Mouse (Mus musculus): ENCODE measurements around the gene Gm21698.
"Not testable (repeated sequence)": the region's sequence is repeated elsewhere in the genome, so short reads cannot be mapped to it uniquely, and the experiment has no call there.

DNA sequence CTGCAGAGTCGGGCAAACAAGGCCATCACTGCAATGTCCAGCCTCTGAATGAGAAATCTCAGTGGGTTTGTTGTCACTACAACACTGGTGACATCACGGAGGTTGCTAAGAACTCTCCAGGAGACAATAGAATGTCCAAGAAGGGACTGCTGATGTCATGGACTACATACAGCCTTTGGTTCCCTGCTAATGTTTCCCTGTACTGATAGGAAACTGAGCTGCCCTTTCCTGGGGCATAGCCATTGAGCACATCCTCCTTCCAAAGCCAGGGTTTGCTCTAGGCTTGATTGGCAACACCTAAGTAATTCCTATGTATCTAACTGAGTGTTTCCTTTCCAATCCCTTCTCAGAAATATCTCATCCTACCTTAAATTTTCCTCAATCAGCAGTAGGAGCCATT, 46.2 kb downstream of the Gm21698 start, which contains the start of gene Gm21663:
- not testable (repeated sequence) for TF ChIP-seq POLR2A (IDR thresholded peaks at IDR 0.05; ENCODE audit: insufficient read length, low read depth); CEBPB (IDR thresholded peaks at IDR 0.05; ENCODE audit: insufficient read depth, poor library complexity, severe bottlenecking); MYOG (IDR thresholded peaks at IDR 0.05; ENCODE audit: control insufficient read depth in 1 of 3, insufficient read depth in 1 of 3, insufficient read length in 2 of 3, low read depth in 2 of 3); TCF12 (IDR thresholded peaks at IDR 0.05; ENCODE audit: insufficient read depth, poor library complexity, severe bottlenecking)

Data from myocyte (in vitro differentiated cells).